Mouse (Mus musculus) intestine, postnatal 0 days (tissue): ENCODE measurements at regions not wholly inside any gene's neighbourhood (a gene's known extent, or its start where the extent isn't known, plus 50 kb on each side); places are given as distances from the start of the nearest gene placed in this dataset.

Experiments used
- ATAC-seq: fragments of 200-750 bp; cut with Nextera tagmentation; 2 replicates; pipeline ENCODE4 v1.8.0; 2017; ENCODE audit warnings: mild to moderate bottlenecking, moderate TSS enrichment, moderate library complexity
- H3K27ac ChIP-seq: fragments of 300-500 bp; sonication (generic); 2 replicates; pipeline ENCODE4 v1.5.1; 2014; ENCODE audit warnings: mild to moderate bottlenecking, low read depth, low read length, moderate library complexity
- H3K27me3 ChIP-seq: fragments of 300-500 bp; sonication (generic); replicated peaks from 2 replicates; pipeline ENCODE4 v1.6.1; 2014; ENCODE audit warnings: low read length, mixed read lengths; ENCODE audit not compliant: control insufficient read depth, insufficient read depth
- H3K36me3 ChIP-seq: fragments of 300-500 bp; sonication (generic); 2 replicates; pipeline ENCODE4 v1.6.1; 2014; ENCODE audit warnings: mild to moderate bottlenecking, moderate library complexity; ENCODE audit not compliant: control insufficient read depth, insufficient read depth
- H3K4me1 ChIP-seq: fragments of 300-500 bp; sonication (generic); replicated peaks from 2 replicates; pipeline ENCODE4 v1.6.1; 2014; ENCODE audit warnings: antibody characterized with exemption, low read length, mixed read lengths; ENCODE audit not compliant: control insufficient read depth, insufficient read depth
- H3K4me2 ChIP-seq: fragments of 300-500 bp; sonication (generic); replicated peaks from 2 replicates; pipeline ENCODE4 v1.6.1; 2014; ENCODE audit warnings: low read depth, mild to moderate bottlenecking, moderate library complexity
- H3K4me3 ChIP-seq: fragments of 300-500 bp; sonication (generic); 2 replicates; pipeline ENCODE4 v1.5.1; 2014; ENCODE audit warnings: low read depth, low read length
- H3K9ac ChIP-seq: fragments of 300-500 bp; sonication (generic); 2 replicates; pipeline ENCODE4 v1.6.1; 2014; ENCODE audit warnings: mild to moderate bottlenecking, low read depth, low read length
- H3K9me3 ChIP-seq: fragments of 300-500 bp; sonication (generic); 2 replicates; pipeline ENCODE4 v1.6.1; 2016; ENCODE audit warnings: mixed run types; ENCODE audit not compliant: control insufficient read depth
- CTCF ChIP-seq: sonication (generic); IDR thresholded peaks from 2 replicates; pipeline ENCODE4 v1.5.1; 2016; ENCODE audit warnings: low read depth, mild to moderate bottlenecking, control low read depth, antibody characterized with exemption, moderate library complexity
- WGBS: fragments of 180-500 bp; shearing (Covaris S2); extraction: QIAGEN DNeasy Blood & Tissue Kit; methylation state at CpG from one replicate; pipeline ENCODE4 v1.1.7; 2014; 5-methylcytosine and 5-hydroxymethylcytosine counted together

- H3K27me3 ChIP-seq, result no peaks in the 10 kb centered on the region
- H3K4me2 ChIP-seq, result no peak overlapping the region
- H3K4me3 ChIP-seq, result no peak overlapping the region
- H3K36me3 ChIP-seq, result no peaks in the 10 kb centered on the region
- H3K27ac ChIP-seq, result no peak overlapping the region
- 98% methylated on average over 2 of the region's 2 CpGs for WGBS
- TF ChIP-seq CTCF, result no peak
- H3K9ac ChIP-seq, result no peak overlapping the region
- no peaks in the 10 kb centered on the region for H3K9me3 ChIP-seq
- no peak for ATAC-seq
- no peaks in the 10 kb centered on the region for H3K4me1 ChIP-seq
Observed at GRCm38 (mm10) chr8:86428998-86429651, 151.4 kb downstream of the Abcc12 start.

GRCm38 (mm10) chr8:86428131-86428530 is 152.4 kb downstream of the Abcc12 start:
- TF ChIP-seq CTCF, result no peak
- H3K4me1 ChIP-seq, result no peaks in the 10 kb centered on the region
- no peak overlapping the region for H3K4me3 ChIP-seq
- H3K36me3 ChIP-seq, result no peaks in the 10 kb centered on the region
- H3K27ac ChIP-seq, result no peak overlapping the region
- H3K9me3 ChIP-seq, result no peaks in the 10 kb centered on the region
- no peaks in the 10 kb centered on the region for H3K27me3 ChIP-seq
- 52% methylated on average over 5 of the region's 5 CpGs for WGBS
- ATAC-seq, result no peak
- H3K4me2 ChIP-seq, result no peak overlapping the region
- H3K9ac ChIP-seq, result no peak overlapping the region

GRCm38 (mm10) chr8:86426056-86426455 is 154.4 kb downstream of the Abcc12 start:
- no peaks in the 10 kb centered on the region for H3K27me3 ChIP-seq
- 69% methylated on average over 4 of the region's 4 CpGs for whole genome bisulfite sequencing
- TF ChIP-seq CTCF, result no peak
- no peaks in the 10 kb centered on the region for H3K9me3 ChIP-seq
- no peak for ATAC-seq
- no peaks in the 10 kb centered on the region for H3K36me3 ChIP-seq
- H3K4me3 ChIP-seq, result no peak overlapping the region
- no peak overlapping the region for H3K9ac ChIP-seq
- no peak overlapping the region for H3K27ac ChIP-seq
- H3K4me1 ChIP-seq, result no peaks in the 10 kb centered on the region
- H3K4me2 ChIP-seq, result no peak overlapping the region

GRCm38 (mm10) chr8:86425382-86425781 is 155.1 kb downstream of the Abcc12 start:
- H3K27me3 ChIP-seq, result no peaks in the 10 kb centered on the region

GRCm38 (mm10) chr8:86419059-86419651 is 161.3 kb downstream of the Abcc12 start:
- TF ChIP-seq CTCF, result no peak
- no peak overlapping the region for H3K4me3 ChIP-seq
- no peak for ATAC-seq
- H3K9me3 ChIP-seq, result no peaks in the 10 kb centered on the region
- no peak overlapping the region for H3K9ac ChIP-seq
- no peak overlapping the region for H3K27ac ChIP-seq
- no peaks in the 10 kb centered on the region for H3K27me3 ChIP-seq
- no peak overlapping the region for H3K4me2 ChIP-seq
- 67% methylated on average over 5 of the region's 5 CpGs for WGBS
- no peaks in the 10 kb centered on the region for H3K36me3 ChIP-seq
- H3K4me1 ChIP-seq, result no peaks in the 10 kb centered on the region

More at GRCm38 (mm10) chr8:86425382-86425781, 155.1 kb downstream of the Abcc12 start:
- H3K36me3 ChIP-seq, result no peaks in the 10 kb centered on the region
- H3K4me1 ChIP-seq, result no peaks in the 10 kb centered on the region
- H3K27ac ChIP-seq, result no peak overlapping the region
- no peak overlapping the region for H3K9ac ChIP-seq
- H3K4me3 ChIP-seq, result no peak overlapping the region
- TF ChIP-seq CTCF, result no peak
- 83% methylated on average over 3 of the region's 3 CpGs for WGBS
- no peaks in the 10 kb centered on the region for H3K9me3 ChIP-seq
- no peak overlapping the region for H3K4me2 ChIP-seq
- no peak for ATAC-seq

GRCm38 (mm10) chr8:86418414-86418981 is 162.0 kb downstream of the Abcc12 start:
- no peak overlapping the region for H3K4me3 ChIP-seq
- no peaks in the 10 kb centered on the region for H3K27me3 ChIP-seq
- 29% methylated on average over 7 of the region's 7 CpGs for WGBS
- H3K27ac ChIP-seq, result no peak overlapping the region
- no peak for ATAC-seq
- no peaks in the 10 kb centered on the region for H3K4me1 ChIP-seq
- no peak for TF ChIP-seq CTCF
- H3K36me3 ChIP-seq, result no peaks in the 10 kb centered on the region
- no peaks in the 10 kb centered on the region for H3K9me3 ChIP-seq
- H3K4me2 ChIP-seq, result no peak overlapping the region
- no peak overlapping the region for H3K9ac ChIP-seq
